Mouse (Mus musculus) CH12.LX (cell line): ENCODE measurements at regions not wholly inside any gene's neighbourhood (a gene's known extent, or its start where the extent isn't known, plus 50 kb on each side); places are given as distances from the start of the nearest gene placed in this dataset.

Source experiments
- DNase-seq: peaks from one replicate; pipeline ENCODE4 v3.0.0-alpha.2; 2013; ENCODE audit errors: extremely low read depth
- H3K27ac ChIP-seq: 2 replicates; pipeline ENCODE4 v1.5.1; 2012; ENCODE audit warnings: low read depth, mild to moderate bottlenecking, control low read depth, moderate library complexity; ENCODE audit not compliant: insufficient read depth
- H3K27me3 ChIP-seq: replicated peaks from 2 replicates; pipeline ENCODE3; 2012; ENCODE audit warnings: inconsistent platforms
- H3K36me3 ChIP-seq, 2 experiments: replicated peaks in 1 of 2; 2 replicates each; pipeline versions ENCODE3 to v1.6.1; 2012; ENCODE audit warnings: inconsistent platforms in 1 of 2, low read length in 1 of 2, mild to moderate bottlenecking in 1 of 2, mixed read lengths in 1 of 2, moderate library complexity in 1 of 2; ENCODE audit not compliant: control insufficient read depth in 1 of 2, insufficient read depth in 1 of 2
- H3K4me1 ChIP-seq, 2 experiments: 2 replicates each; pipeline ENCODE4 v1.6.1; 2012; ENCODE audit warnings: inconsistent platforms in 1 of 2, moderate library complexity in 1 of 2; ENCODE audit not compliant: insufficient read depth in 2 of 2, control insufficient read depth in 1 of 2
- H3K4me2 ChIP-seq: 2 replicates; pipeline ENCODE4 v1.6.1; 2012; ENCODE audit warnings: low read depth, mild to moderate bottlenecking, control low read depth; ENCODE audit not compliant: poor library complexity, insufficient read depth, severe bottlenecking
- H3K4me3 ChIP-seq, 3 experiments: fragments of 150-350 bp in 1 of 3; sonication (generic) in 1 of 3; replicated peaks in 1 of 3; 2 replicates each; pipeline versions ENCODE3 to v1.5.1; 2011 to 2012; ENCODE audit warnings: low read depth in 2 of 3, low read length in 2 of 3, mild to moderate bottlenecking in 2 of 3, moderate library complexity in 2 of 3, control low read depth in 1 of 3, improper control_type of control experiment in 1 of 3, inconsistent platforms in 1 of 3, mixed read lengths in 1 of 3; ENCODE audit not compliant: poor library complexity in 1 of 3
- H3K79me2 ChIP-seq: replicated peaks from 2 replicates; pipeline ENCODE4 v1.6.1; 2012; ENCODE audit warnings: mild to moderate bottlenecking, moderate library complexity; ENCODE audit not compliant: control insufficient read depth, poor library complexity, insufficient read depth, severe bottlenecking; ENCODE audit errors: extremely low read depth
- H3K9ac ChIP-seq: 2 replicates; pipeline ENCODE4 v1.6.1; 2012; ENCODE audit warnings: low read depth, mild to moderate bottlenecking, control low read depth, moderate library complexity; ENCODE audit not compliant: insufficient read depth
- H3K9me3 ChIP-seq: replicated peaks from 2 replicates; pipeline ENCODE3; 2012; ENCODE audit warnings: low read length, inconsistent platforms, mixed read lengths
- BHLHE40 ChIP-seq: IDR thresholded peaks from 2 replicates; pipeline ENCODE4 v1.6.1; 2011; ENCODE audit warnings: mild to moderate bottlenecking, low read depth, low read length, improper control_type of control experiment
- CHD1 ChIP-seq: IDR thresholded peaks from 2 replicates; pipeline ENCODE4 v1.6.1; 2012; ENCODE audit warnings: low read depth, low read length, improper control_type of control experiment, inconsistent platforms
- CHD2 ChIP-seq: IDR thresholded peaks from 2 replicates; pipeline ENCODE4 v1.6.1; 2011; ENCODE audit warnings: low read length, improper control_type of control experiment
- CTCF ChIP-seq, 2 experiments: IDR thresholded peaks in 1 of 2; conservative IDR thresholded peaks in 1 of 2; 2 replicates each; pipeline ENCODE4 v1.5.1; 2011 to 2012; ENCODE audit warnings: low read depth in 2 of 2, low read length in 2 of 2, improper control_type of control experiment in 1 of 2, inconsistent platforms in 1 of 2, mild to moderate bottlenecking in 1 of 2, moderate library complexity in 1 of 2
- ELF1 ChIP-seq: IDR thresholded peaks from 2 replicates; pipeline ENCODE4 v1.6.1; 2014; ENCODE audit warnings: low read depth, mild to moderate bottlenecking, inconsistent platforms, low read length, improper control_type of control experiment
- EP300 ChIP-seq: IDR thresholded peaks from 2 replicates; pipeline ENCODE4 v1.6.1; 2011; ENCODE audit warnings: low read length, improper control_type of control experiment
- ETS1 ChIP-seq: conservative IDR thresholded peaks from 2 replicates; pipeline ENCODE4 v1.6.1; 2012; ENCODE audit warnings: low read depth, mild to moderate bottlenecking, inconsistent platforms, low read length, improper control_type of control experiment, moderate library complexity
- HCFC1 ChIP-seq: IDR thresholded peaks from 2 replicates; pipeline ENCODE4 v1.6.1; 2012; ENCODE audit warnings: low read depth, mild to moderate bottlenecking, inconsistent platforms, low read length, improper control_type of control experiment
- IRF4 ChIP-seq: IDR thresholded peaks from 2 replicates; pipeline ENCODE4 v1.6.1; 2014; ENCODE audit warnings: low read depth, mild to moderate bottlenecking, inconsistent platforms, low read length, improper control_type of control experiment
- JUN ChIP-seq: IDR thresholded peaks from 2 replicates; pipeline ENCODE4 v1.6.1; 2011; ENCODE audit warnings: low read depth, mild to moderate bottlenecking, low read length, improper control_type of control experiment, moderate library complexity; ENCODE audit not compliant: insufficient read depth
- JUND ChIP-seq: conservative IDR thresholded peaks from 2 replicates; pipeline ENCODE4 v1.6.1; 2011; ENCODE audit warnings: low read depth, low read length, improper control_type of control experiment
- MAFK ChIP-seq: IDR thresholded peaks from 2 replicates; pipeline ENCODE4 v1.6.1; 2011; ENCODE audit warnings: low read length, improper control_type of control experiment; ENCODE audit not compliant: insufficient replicate concordance
- MAX ChIP-seq: IDR thresholded peaks from 2 replicates; pipeline ENCODE4 v1.6.1; 2011; ENCODE audit warnings: low read length, improper control_type of control experiment
- MAZ ChIP-seq: IDR thresholded peaks from 2 replicates; pipeline ENCODE4 v1.6.1; 2012; ENCODE audit warnings: low read depth, mild to moderate bottlenecking, inconsistent platforms, low read length, improper control_type of control experiment, moderate library complexity
- MYC ChIP-seq: IDR thresholded peaks from 2 replicates; pipeline ENCODE4 v1.6.1; 2011; ENCODE audit warnings: low read depth, mild to moderate bottlenecking, improper control_type of control experiment, low read length
- NRF1 ChIP-seq: IDR thresholded peaks from 2 replicates; pipeline ENCODE4 v1.6.1; 2014; ENCODE audit warnings: low read depth, mild to moderate bottlenecking, inconsistent platforms, low read length, improper control_type of control experiment, moderate library complexity
- RAD21 ChIP-seq: IDR thresholded peaks from 2 replicates; pipeline ENCODE4 v1.6.1; 2011; ENCODE audit warnings: low read depth, mild to moderate bottlenecking, low read length, improper control_type of control experiment, moderate library complexity
- RCOR1 ChIP-seq: conservative IDR thresholded peaks from 2 replicates; pipeline ENCODE4 v1.6.1; 2012; ENCODE audit warnings: low read depth, mild to moderate bottlenecking, inconsistent platforms, low read length, improper control_type of control experiment
- SIN3A ChIP-seq: IDR thresholded peaks from 2 replicates; pipeline ENCODE4 v1.6.1; 2012; ENCODE audit warnings: low read length, improper control_type of control experiment, inconsistent platforms
- TBP ChIP-seq: conservative IDR thresholded peaks from 2 replicates; pipeline ENCODE4 v1.6.1; 2011; ENCODE audit warnings: low read depth, low read length, improper control_type of control experiment
- TCF12 ChIP-seq: IDR thresholded peaks from 2 replicates; pipeline ENCODE4 v1.6.1; 2014; ENCODE audit warnings: low read depth, mild to moderate bottlenecking, inconsistent platforms, low read length, improper control_type of control experiment
- USF2 ChIP-seq: conservative IDR thresholded peaks from 2 replicates; pipeline ENCODE4 v1.6.1; 2011; ENCODE audit warnings: low read depth, low read length, improper control_type of control experiment
- ZC3H11A ChIP-seq: IDR thresholded peaks from 2 replicates; pipeline ENCODE4 v1.6.1; 2012; ENCODE audit warnings: low read depth, mild to moderate bottlenecking, inconsistent platforms, low read length, improper control_type of control experiment
- ZKSCAN1 ChIP-seq: IDR thresholded peaks from 2 replicates; pipeline ENCODE4 v1.6.1; 2012; ENCODE audit warnings: low read depth, inconsistent platforms, low read length, improper control_type of control experiment, borderline replicate concordance
- ZMIZ1 ChIP-seq: IDR thresholded peaks from 2 replicates; pipeline ENCODE4 v1.6.1; 2012; ENCODE audit warnings: low read depth, mild to moderate bottlenecking, inconsistent platforms, low read length, improper control_type of control experiment
- ZNF384 ChIP-seq: IDR thresholded peaks from 2 replicates; pipeline ENCODE4 v1.6.1; 2012; ENCODE audit warnings: low read depth, low read length, improper control_type of control experiment, inconsistent platforms
- dilution Hi-C: fragments of 300-500 bp; cut with MboI; formaldehyde crosslinking; loops from 2 replicates; pipeline ENCODE4 v1.14.3; 2020; ENCODE audit warnings: low sequenced_read_pairs; ENCODE audit not compliant: extremely low pct_unique_long_range_greater_than_20kb, extremely low pct_ligation_motif_present
- in situ Hi-C: fragments of 300-500 bp; cut with MboI; formaldehyde crosslinking; loops from 3 replicates; pipeline ENCODE4 v1.14.3; 2019; ENCODE audit warnings: low sequenced_read_pairs, low pct_ligation_motif_present, low pct_unique_long_range_greater_than_20kb, mixed read lengths

DNA sequence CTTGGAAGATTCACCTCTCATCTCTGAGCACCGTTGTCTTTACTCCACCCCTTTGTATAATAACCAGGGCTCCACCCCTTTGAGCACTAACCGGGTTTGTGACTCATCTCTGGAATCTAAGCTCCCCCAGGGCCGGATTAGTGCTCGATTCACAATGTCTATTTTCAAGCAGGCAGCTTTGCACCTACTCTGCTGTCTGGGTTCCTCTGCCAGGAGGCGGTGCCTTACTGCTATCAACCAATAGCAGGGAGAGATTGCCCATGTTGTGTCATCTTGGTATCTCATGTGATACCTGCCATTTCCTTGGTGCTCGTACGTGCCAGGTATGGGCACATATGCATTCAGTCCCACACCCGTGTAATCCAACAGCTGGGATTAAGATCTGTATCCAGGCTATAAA lies 285.3 kb downstream of the 4933412E24Rik start (continued):
- TF ChIP-seq USF2 (0 out of 2 replicates have a peak, but pooled peaks have one; percentile 29), JUN (peak; percentile 93), ELF1 (peak; percentile 54), MAZ (peak; percentile 18; the same call in 1 of the 2 replicates), RAD21 (no peak; the same call in none of the 2 replicates), ZMIZ1 (no peak), BHLHE40 (peak; percentile 70)

DNA sequence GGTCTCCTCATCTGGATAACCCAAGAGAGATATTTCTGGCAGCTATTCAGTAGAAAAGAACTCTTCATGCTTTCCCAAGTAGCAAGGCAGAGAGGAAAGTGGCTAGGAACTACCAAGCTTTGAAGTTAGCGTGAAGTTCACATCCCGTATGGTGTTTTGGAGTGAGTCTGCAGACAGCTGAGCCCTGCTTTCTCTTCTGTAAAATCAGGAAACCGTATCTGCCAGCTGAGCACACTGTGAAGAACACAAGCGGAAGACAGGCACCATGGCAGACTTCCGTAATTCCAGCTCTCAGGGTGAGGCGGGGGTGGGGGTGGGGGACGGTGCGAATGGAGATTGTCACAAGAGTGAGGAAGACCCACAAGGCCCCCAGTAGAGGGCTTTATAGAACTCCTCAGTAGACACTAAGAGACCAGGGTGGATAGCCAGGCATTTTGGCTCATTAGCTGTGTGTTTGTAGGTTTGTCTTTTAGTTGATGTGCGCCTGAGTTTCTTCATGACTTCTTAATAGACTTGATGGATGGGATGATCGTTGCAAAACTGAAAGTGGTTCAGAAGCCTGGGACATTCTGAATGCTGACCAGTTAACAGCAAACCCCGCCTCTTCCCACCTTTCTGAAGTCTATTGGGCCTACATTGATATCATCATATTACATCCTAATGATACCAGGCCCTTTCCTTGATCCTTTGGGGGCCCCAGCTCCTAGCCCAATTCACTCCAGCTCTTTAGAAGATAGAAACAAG lies 287.4 kb downstream of the 4933412E24Rik start:
- H3K4me2 ChIP-seq: peak overlapping the region; percentile 83
- no peaks in the 10 kb centered on the region for H3K27me3 ChIP-seq
- no peaks in the 10 kb centered on the region for H3K9me3 ChIP-seq
- H3K9ac ChIP-seq: 0 out of 2 replicates have a peak overlapping the region, but pooled peaks have one; percentile 15
- TF ChIP-seq MYC (no peak), MAZ (0 out of 2 replicates have a peak, but pooled peaks have one; percentile 2), ZNF384 (0 out of 2 replicates have a peak, but pooled peaks have one; percentile 10), RCOR1 (peak; percentile 51; the same call in 1 of the 2 replicates), SIN3A (no peak), MAX (no peak), NRF1 (no peak), ELF1 (peak; percentile 37; the same call in 1 of the 2 replicates), BHLHE40 (peak; percentile 73), ETS1 (peak; percentile 85), EP300 (no peak; the same call in 1 of the 2 replicates)
- peaks cover 19 to 71% of the 10 kb centered on the region in 2 experiments for H3K4me1 ChIP-seq
- in situ Hi-C loops: no loop called here
- H3K27ac ChIP-seq: no peak overlapping the region
- dilution Hi-C loops: no loop called here
- no peaks in the 10 kb centered on the region for H3K79me2 ChIP-seq
- DNase-seq: peak; percentile 51
- no peaks in the 10 kb centered on the region for H3K36me3 ChIP-seq
- H3K4me3 ChIP-seq: no peak overlapping the region

DNA sequence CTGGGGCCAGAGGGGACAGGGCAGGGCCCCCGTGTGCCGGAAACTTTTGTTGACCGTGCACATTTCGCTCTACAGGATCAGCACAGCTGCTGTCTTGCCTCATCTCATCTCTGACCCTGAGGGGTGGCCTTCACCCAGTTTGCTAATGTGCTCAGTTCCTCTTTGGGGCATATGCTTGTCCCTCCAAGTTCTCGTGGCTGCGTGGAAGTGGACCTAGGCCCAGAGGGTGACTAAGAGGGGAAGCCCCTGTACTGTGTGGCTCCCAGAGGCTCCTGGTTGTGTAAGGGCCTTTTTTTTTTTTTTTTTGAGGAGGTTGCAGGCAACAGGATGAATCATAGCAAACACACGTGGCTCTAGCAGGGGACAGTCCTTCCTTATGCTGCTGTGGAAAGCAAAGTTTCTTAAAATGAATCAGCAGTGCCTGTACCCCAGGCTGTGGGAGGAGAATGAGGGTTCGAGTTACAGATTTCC lies 288.2 kb downstream of the 4933412E24Rik start:
- Histone ChIP-seq H3K4me2 (peak overlapping the region; percentile 83), H3K4me1 (peaks cover 19 to 70% of the 10 kb centered on the region in 2 experiments), H3K9me3 (no peaks in the 10 kb centered on the region), H3K4me3 (no peak overlapping the region), H3K9ac (no peak overlapping the region), H3K36me3 (no peaks in the 10 kb centered on the region), H3K27ac (no peak overlapping the region), H3K79me2 (no peaks in the 10 kb centered on the region), H3K27me3 (no peaks in the 10 kb centered on the region)
- peak; percentile 94 for DNase-seq
- dilution Hi-C loops (no loop called here), in situ Hi-C loops (no loop called here)
- TF ChIP-seq NRF1 (0 out of 2 replicates have a peak, but pooled peaks have one; percentile 7), CTCF (conservative IDR thresholded peaks at IDR 0.05 in 1 of 2, IDR thresholded peaks at IDR 0.05 in 1 of 2; ENCODE audit: low read depth in 2 of 2, low read length in 2 of 2) (no peak), CHD1 (no peak), TBP (0 out of 2 replicates have a peak, but pooled peaks have one; percentile 36), IRF4 (peak; percentile 98), CHD2 (peak; percentile 80), ZC3H11A (no peak), BHLHE40 (peak; percentile 95), MYC (peak; percentile 97), ZNF384 (peak; percentile 100), JUN (peak; percentile 91), HCFC1 (peak; percentile 44; the same call in 1 of the 2 replicates), RCOR1 (peak; percentile 88), ZKSCAN1 (no peak), TCF12 (peak; percentile 83), JUND (peak; percentile 96), RAD21 (no peak; the same call in none of the 2 replicates), MAFK (0 out of 2 replicates have a peak, but pooled peaks have one; percentile 66), USF2 (no peak), EP300 (peak; percentile 96)
